Mouse (Mus musculus) lung, embryonic 14.5 days (tissue): ENCODE data around the gene Tmem119. TPM values are rescaled to one million over a fixed set of nuclear protein-coding genes. Genes with fewer than 3 reads are reported as not detected.

Experiments
- ATAC-seq: fragments of 200-750 bp; cut with Nextera tagmentation; 2 replicates; pipeline ENCODE4 v1.8.0; 2017; ENCODE audit warnings: mild to moderate bottlenecking, moderate TSS enrichment, moderate library complexity; ENCODE audit not compliant: insufficient read depth
- DNase-seq: peaks from one replicate; pipeline ENCODE4 v3.0.0-alpha.2; 2015
- H3K27ac ChIP-seq: fragments of 300-500 bp; sonication (generic); 2 replicates; pipeline ENCODE4 v1.5.1; 2014; ENCODE audit warnings: low read depth, mild to moderate bottlenecking, moderate library complexity
- H3K27me3 ChIP-seq: fragments of 300-500 bp; sonication (generic); 2 replicates; pipeline ENCODE4 v1.6.1; 2014; ENCODE audit warnings: low read length, control low read depth; ENCODE audit not compliant: insufficient read depth
- H3K36me3 ChIP-seq: fragments of 300-500 bp; sonication (generic); 2 replicates; pipeline ENCODE4 v1.6.1; 2014; ENCODE audit warnings: control low read depth; ENCODE audit not compliant: insufficient read depth
- H3K4me1 ChIP-seq: fragments of 300-500 bp; sonication (generic); 2 replicates; pipeline ENCODE4 v1.6.1; 2014; ENCODE audit warnings: antibody characterized with exemption, control low read depth; ENCODE audit not compliant: insufficient read depth
- H3K4me2 ChIP-seq: fragments of 300-500 bp; sonication (generic); 2 replicates; pipeline ENCODE4 v1.6.1; 2014; ENCODE audit warnings: mild to moderate bottlenecking
- H3K4me3 ChIP-seq: fragments of 300-500 bp; sonication (generic); 2 replicates; pipeline ENCODE4 v1.5.1; 2014; ENCODE audit warnings: low read depth, low read length
- H3K9ac ChIP-seq: fragments of 300-500 bp; sonication (generic); 2 replicates; pipeline ENCODE4 v1.6.1; 2014
- H3K9me3 ChIP-seq: fragments of 300-500 bp; sonication (generic); 2 replicates; pipeline ENCODE4 v1.6.1; 2016; ENCODE audit warnings: low read depth, low read length, control low read depth
- CTCF ChIP-seq: IDR thresholded peaks from 2 replicates; pipeline ENCODE4 v1.5.1; 2016; ENCODE audit warnings: antibody characterized with exemption, low read depth
- WGBS: fragments of 180-500 bp; shearing (Covaris S2); extraction: QIAGEN DNeasy Blood & Tissue Kit; methylation state at CpG from one replicate; pipeline ENCODE4 v1.1.7; 2014; 5-methylcytosine and 5-hydroxymethylcytosine counted together
- polyA plus RNA-seq: library from polyadenylated mRNA; unstranded; fragments of >200 nt; fragmentation: Nextera tagmentation; extraction: Ambion mirVana; gene quantifications from 2 replicates; pipeline ENCODE4 v1.2.1, GENCODE M21; 2014

The Tmem119 gene
- polyA plus RNA-seq, 1 experiment from 2014 or later, result 23.6 TPM

- no peak for ATAC-seq
- no peak for TF ChIP-seq CTCF
- H3K27ac ChIP-seq, result no peak overlapping the region
These were observed 30.5 kb upstream of the Tmem119 start for GRCm38 (mm10) chr5:113830796-113831195.

GRCm38 (mm10) chr5:113830292-113830643 lies 30.0 kb upstream of the Tmem119 start:
- Histone ChIP-seq H3K9me3 (no peaks in the 10 kb centered on the region), H3K4me1 (no peaks in the 10 kb centered on the region), H3K4me3 (no peak overlapping the region), H3K27ac (no peak overlapping the region), H3K36me3 (no peaks in the 10 kb centered on the region), H3K27me3 (no peaks in the 10 kb centered on the region), H3K4me2 (no peak overlapping the region), H3K9ac (no peak overlapping the region)
- ATAC-seq, result no peak
- TF ChIP-seq CTCF, result no peak
- DNase-seq, result no peak
- WGBS, result 47% methylated on average over 10 of the region's 10 CpGs

More at GRCm38 (mm10) chr5:113830796-113831195, 30.5 kb upstream of the Tmem119 start:
- Histone ChIP-seq H3K9ac (no peak overlapping the region), H3K9me3 (no peaks in the 10 kb centered on the region), H3K36me3 (no peaks in the 10 kb centered on the region), H3K4me3 (no peak overlapping the region), H3K4me1 (no peaks in the 10 kb centered on the region), H3K27me3 (no peaks in the 10 kb centered on the region), H3K4me2 (no peak overlapping the region)
- no peak for DNase-seq
- WGBS, result 81% methylated on average over 5 of the region's 5 CpGs

- H3K9ac ChIP-seq, result no peak overlapping the region
- H3K4me2 ChIP-seq, result no peak overlapping the region
- no peak for TF ChIP-seq CTCF
- ATAC-seq, result no peak
- H3K36me3 ChIP-seq, result no peaks in the 10 kb centered on the region
- 74% methylated on average over 7 of the region's 7 CpGs for WGBS
- no peaks in the 10 kb centered on the region for H3K4me1 ChIP-seq
- no peaks in the 10 kb centered on the region for H3K27me3 ChIP-seq
- no peak overlapping the region for H3K4me3 ChIP-seq
- H3K9me3 ChIP-seq, result no peaks in the 10 kb centered on the region
- no peak overlapping the region for H3K27ac ChIP-seq
- DNase-seq, result no peak
These were observed 29.4 kb upstream of the Tmem119 start for GRCm38 (mm10) chr5:113829566-113830291.

GRCm38 (mm10) chr5:113828481-113828880 lies 28.2 kb upstream of the Tmem119 start:
- no peak overlapping the region for H3K4me3 ChIP-seq
- no peaks in the 10 kb centered on the region for H3K36me3 ChIP-seq
- ATAC-seq (no peak), DNase-seq (no peak)
- no peak overlapping the region for H3K4me2 ChIP-seq
- H3K27ac ChIP-seq, result no peak overlapping the region
- H3K27me3 ChIP-seq, result no peaks in the 10 kb centered on the region
- no peak overlapping the region for H3K9ac ChIP-seq
- no peaks in the 10 kb centered on the region for H3K9me3 ChIP-seq
- no peaks in the 10 kb centered on the region for H3K4me1 ChIP-seq
- WGBS, result 54% methylated on average over 7 of the region's 7 CpGs
- TF ChIP-seq CTCF, result no peak

- Histone ChIP-seq H3K36me3 (no peaks in the 10 kb centered on the region), H3K4me3 (no peak overlapping the region), H3K27ac (no peak overlapping the region), H3K27me3 (no peaks in the 10 kb centered on the region), H3K4me1 (no peaks in the 10 kb centered on the region), H3K9me3 (no peaks in the 10 kb centered on the region), H3K4me2 (no peak overlapping the region), H3K9ac (no peak overlapping the region)
- no peak for DNase-seq
- no peak for TF ChIP-seq CTCF
- ATAC-seq, result no peak
- WGBS, result 41% methylated on average over 4 of the region's 4 CpGs
These were observed 27.7 kb upstream of the Tmem119 start for GRCm38 (mm10) chr5:113827991-113828411.

- DNase-seq (no peak), ATAC-seq (no peak)
- H3K27me3 ChIP-seq, result no peaks in the 10 kb centered on the region
- H3K27ac ChIP-seq, result no peak overlapping the region
- H3K4me1 ChIP-seq, result no peaks in the 10 kb centered on the region
- TF ChIP-seq CTCF, result no peak
- no peaks in the 10 kb centered on the region for H3K36me3 ChIP-seq
- WGBS, result 87% methylated on average over 4 of the region's 4 CpGs
- no peak overlapping the region for H3K4me2 ChIP-seq
- no peaks in the 10 kb centered on the region for H3K9me3 ChIP-seq
- H3K4me3 ChIP-seq, result no peak overlapping the region
- H3K9ac ChIP-seq, result no peak overlapping the region
These were observed 26.3 kb upstream of the Tmem119 start for GRCm38 (mm10) chr5:113826619-113827018.

GRCm38 (mm10) chr5:113825558-113825957 lies 25.2 kb upstream of the Tmem119 start:
- no peak overlapping the region for H3K9ac ChIP-seq
- H3K27ac ChIP-seq, result no peak overlapping the region
- ATAC-seq, result no peak
- H3K27me3 ChIP-seq, result no peaks in the 10 kb centered on the region
- TF ChIP-seq CTCF, result no peak
- H3K4me2 ChIP-seq, result no peak overlapping the region
- H3K4me1 ChIP-seq, result no peaks in the 10 kb centered on the region
- no peaks in the 10 kb centered on the region for H3K36me3 ChIP-seq
- WGBS, result 70% methylated on average over 7 of the region's 7 CpGs
- H3K9me3 ChIP-seq, result no peaks in the 10 kb centered on the region
- DNase-seq, result no peak
- no peak overlapping the region for H3K4me3 ChIP-seq
